13 mouse cellular contexts compared by ENCODE assay signal in genomic region chr7:99225421-99225820, GRCm38 (mm10). TPM values are rescaled to one million over a fixed set of nuclear protein-coding genes. Genes with fewer than 3 reads are reported as not detected.
DNase-seq lines count a peak whose midpoint lies in the region.
"Had no signal": no experiment of that assay in that cellular context is flagged by ENCODE, and none has a peak within 500 bp of the region (broad histone marks: within the 10 kb centered on the region; RNA-seq: fewer than 3 reads in every experiment).

No protein-coding gene starts in this region.

- peak; percentile 45 for DNase-seq in adrenal gland, adult 2 months
- no peak for DNase-seq in adrenal gland, postnatal 10 days
- DNase-seq in heart, adult 9 months (ENCODE audit: low spot score in 2 of 2) = peak; percentile 54 to 70
- DNase-seq in heart, postnatal 14 days = no peak
- peak; percentile 66 for DNase-seq in adipocyte (ENCODE audit: low spot score)
- DNase-seq in kidney, postnatal 14 days = peak; percentile 27
- DNase-seq in urinary bladder, postnatal 36 days (ENCODE audit: low spot score in 2 of 2) = no peak
- no peak for DNase-seq in cerebellum, postnatal 25 days
- DNase-seq: cerebellum, adult 18-20 months; right cerebral cortex, postnatal 4 days; thymus, adult 18-20 months had no signal

- intact Hi-C loops in heart, postnatal 14 days (cut with DNase I) = no loop called here

RNA-seq across cellular contexts. Expression of gene Mogat2, which starts 13.0 kb away (rescaled TPM):
- under 1 TPM in 1 of 2 experiments, not detected in 1; 0.37 TPM for total RNA-seq in adrenal gland, adult 2 months (2021)
- polyA plus RNA-seq in adrenal gland, adult 2 months (2012; rRNA removed) = 1.6 and 4.0 TPM in 2 replicates
- under 1 TPM in 1 of 2 experiments, not detected in 1; 0.39 TPM for total RNA-seq in adrenal gland, postnatal 10 days (2021)
- total RNA-seq in heart, postnatal 14 days (2021) = not detected
- total RNA-seq: layer of hippocampus, postnatal 14 days; left cerebral cortex, postnatal 14 days had no signal

RNA-seq across cellular contexts. Expression of gene Map6, which starts 41.8 kb away (rescaled TPM):
- total RNA-seq in adrenal gland, adult 2 months (2021) = 10 to 100 TPM in 1 of 2 experiments, 1 to 10 TPM in 1; 7.5 to 10.2 TPM
- 4.9 and 7.0 TPM in 2 replicates for polyA plus RNA-seq in adrenal gland, adult 2 months (2012; rRNA removed)
- total RNA-seq in adrenal gland, postnatal 10 days (2021) = 10 to 100 TPM; 10.4 to 15.6 TPM
- total RNA-seq in heart, postnatal 14 days (2021) = 1 to 10 TPM; 3.0 to 4.3 TPM

RNA-seq across cellular contexts. Expression of gene Dgat2, which starts 42.9 kb away (rescaled TPM):
- 100 to 1,000 TPM; 498 to 599 TPM for total RNA-seq in adrenal gland, adult 2 months (2021)
- polyA plus RNA-seq in adrenal gland, adult 2 months (2012; rRNA removed) = 613 and 819 TPM in 2 replicates
- 100 to 1,000 TPM; 492 to 561 TPM for total RNA-seq in adrenal gland, postnatal 10 days (2021)
- 100 to 1,000 TPM; 256 to 300 TPM for total RNA-seq in heart, postnatal 14 days (2021)

Comparison
In these comparisons a context has a peak if more than half of its experiments do, and no peak if none do; other contexts are left out.
1. DNase-seq: peak in adrenal gland, adult 2 months (single experiment), heart, adult 9 months (2 of 2), adipocyte (single experiment) and kidney, postnatal 14 days (single experiment); none in adrenal gland, postnatal 10 days (single experiment), heart, postnatal 14 days (0 of 2), urinary bladder, postnatal 36 days (0 of 2) and cerebellum, postnatal 25 days (0 of 2).